Mouse (Mus musculus): ENCODE measurements around the gene Phb2.

- TF ChIP-seq CTCF (IDR thresholded peaks at IDR 0.05; ENCODE audit: extremely low read depth, insufficient read depth, low read length) = no peak
- TF ChIP-seq POLR2A (IDR thresholded peaks at IDR 0.05; ENCODE audit: extremely low read depth, insufficient read depth, low read length) = no peak
Measured at GRCm38 (mm10) chr6:124722876-124723473, 10.8 kb downstream of the Phb2 start.

Measured in cortical plate, adult 2 months (tissue).